Mouse (Mus musculus) forelimb bud, embryonic 11.5 days (tissue): ENCODE results near the gene Irgm1.
"Not testable (repeated sequence)": the region's sequence is repeated elsewhere in the genome, so short reads cannot be mapped to it uniquely, and the experiment has no call there.

ENCODE experiments used
- DNase-seq: peaks from one replicate; pipeline ENCODE4 v3.0.0-alpha.2; 2012; ENCODE audit warnings: low read depth, low spot score

Irgm1 gene

GRCm38 (mm10) chr11:48871201-48871772 lies at the start of gene Irgm1:
TSS of gene Irgm1 (minus strand) at chr11:48871683.
- DNase-seq = peak; percentile 16

GRCm38 (mm10) chr11:48918380-48918779 lies 46.9 kb upstream of the Irgm1 start:
- no peak for DNase-seq

- DNase-seq = no peak
Observed at GRCm38 (mm10) chr11:48913611-48914010, 42.1 kb upstream of the Irgm1 start.

GRCm38 (mm10) chr11:48908459-48908858 lies 37.0 kb upstream of the Irgm1 start:
- DNase-seq = no peak

GRCm38 (mm10) chr11:48902021-48902420 lies 30.5 kb upstream of the Irgm1 start, which contains the start of gene Gm5431:
TSS of gene Gm5431 (minus strand) at chr11:48902214.
- no peak for DNase-seq

- not testable (repeated sequence) for DNase-seq
Observed at GRCm38 (mm10) chr11:48901567-48901930, 30.1 kb upstream of the Irgm1 start.

- DNase-seq = not testable (repeated sequence)
Observed at GRCm38 (mm10) chr11:48900654-48901566, 29.4 kb upstream of the Irgm1 start.

GRCm38 (mm10) chr11:48898812-48899431 lies 27.4 kb upstream of the Irgm1 start:
- no peak for DNase-seq

GRCm38 (mm10) chr11:48876680-48877079 lies 5.2 kb upstream of the Irgm1 start:
- no peak for DNase-seq

- DNase-seq = not testable (repeated sequence)
Observed at GRCm38 (mm10) chr11:48875343-48875837, 3.9 kb upstream of the Irgm1 start.

- DNase-seq = peak; percentile 55
Observed at GRCm38 (mm10) chr11:48874465-48874864, 3.0 kb upstream of the Irgm1 start.

GRCm38 (mm10) chr11:48873591-48874290 lies 2.3 kb upstream of the Irgm1 start:
- DNase-seq = no peak

- no peak for DNase-seq
Observed at GRCm38 (mm10) chr11:48872695-48873300, 1.3 kb upstream of the Irgm1 start.

- DNase-seq = peak; percentile 11
Observed at GRCm38 (mm10) chr11:48871817-48872541, 496 bp upstream of the Irgm1 start.

- no peak for DNase-seq
Observed at GRCm38 (mm10) chr11:48870781-48871180, 702 bp downstream of the Irgm1 start.

GRCm38 (mm10) chr11:48869380-48870110 lies 1.9 kb downstream of the Irgm1 start:
- DNase-seq = no peak

- no peak for DNase-seq
Observed at GRCm38 (mm10) chr11:48866481-48866880, 5.0 kb downstream of the Irgm1 start.

- no peak for DNase-seq
Observed at GRCm38 (mm10) chr11:48863808-48864207, 7.7 kb downstream of the Irgm1 start.

- DNase-seq = no peak
Observed at GRCm38 (mm10) chr11:48862784-48863319, 8.6 kb downstream of the Irgm1 start.

GRCm38 (mm10) chr11:48859014-48859413 lies 12.5 kb downstream of the Irgm1 start:
- DNase-seq = peak; percentile 63
